Mouse (Mus musculus) MEL (cell line): ENCODE results near the gene Fyn.

Source experiments
- CTCF ChIP-seq, 3 experiments: IDR thresholded peaks in 2 of 3; conservative IDR thresholded peaks in 1 of 3; 2 replicates each; pipeline ENCODE4 v1.5.1; 2011 to 2012; ENCODE audit warnings: low read length in 3 of 3, low read depth in 2 of 3, mild to moderate bottlenecking in 2 of 3, improper control_type of control experiment in 1 of 3, inconsistent platforms in 1 of 3, mixed read lengths in 1 of 3, moderate library complexity in 1 of 3; ENCODE audit not compliant: control insufficient read depth in 1 of 3, insufficient read depth in 1 of 3, poor library complexity in 1 of 3, severe bottlenecking in 1 of 3
- EP300 ChIP-seq, 2 experiments: IDR thresholded peaks; 2 replicates each; pipeline ENCODE4 v1.6.1; 2011; ENCODE audit warnings: improper control_type of control experiment in 2 of 2, low read length in 2 of 2, low read depth in 1 of 2, mild to moderate bottlenecking in 1 of 2
- ETS1 ChIP-seq: IDR thresholded peaks from 2 replicates; pipeline ENCODE4 v1.6.1; 2012; ENCODE audit warnings: low read depth, mild to moderate bottlenecking, inconsistent platforms, low read length, improper control_type of control experiment, moderate library complexity
- MAZ ChIP-seq: IDR thresholded peaks from 2 replicates; pipeline ENCODE4 v1.6.1; 2012; ENCODE audit warnings: low read depth, mild to moderate bottlenecking, inconsistent platforms, low read length, improper control_type of control experiment
- MXI1 ChIP-seq: IDR thresholded peaks from 2 replicates; pipeline ENCODE4 v1.6.1; 2011; ENCODE audit warnings: mild to moderate bottlenecking, low read depth, low read length, improper control_type of control experiment

DNA sequence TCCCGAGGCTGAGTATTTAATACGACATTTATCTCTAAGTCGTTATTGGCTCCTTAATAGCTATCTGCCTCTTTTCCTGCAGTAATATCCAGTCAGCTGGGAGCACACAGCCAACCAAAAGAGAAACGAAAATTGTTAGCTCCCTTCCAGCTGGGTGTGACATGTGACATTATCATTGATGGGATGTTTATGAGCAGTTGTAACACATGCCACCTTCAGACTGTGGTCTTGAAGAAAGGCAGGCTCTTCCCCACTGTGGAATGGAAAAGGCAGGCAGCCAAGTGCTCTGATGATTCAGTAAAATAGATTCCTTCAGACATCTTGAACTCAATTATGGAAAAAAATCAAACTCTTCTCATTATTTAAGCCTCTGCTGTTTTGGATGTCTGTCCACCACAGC, 46.5 kb upstream of the Fyn start:
- TF ChIP-seq MXI1 (no peak), MAZ (no peak), CTCF (IDR thresholded peaks at IDR 0.05 in 2 of 3, conservative IDR thresholded peaks at IDR 0.05 in 1 of 3; ENCODE audit: control insufficient read depth in 1 of 3, insufficient read depth in 1 of 3, low read depth in 2 of 3, low read length in 3 of 3, poor library complexity in 1 of 3, severe bottlenecking in 1 of 3) (no peak), EP300 (IDR thresholded peaks at IDR 0.05; ENCODE audit: low read depth in 1 of 2, low read length in 2 of 2) (no peak), ETS1 (no peak)
